Mouse (Mus musculus) mesoderm, embryonic 11.5 days (tissue): ENCODE measurements around the gene Plekhd1.

Source experiments
- DNase-seq: peaks from one replicate; pipeline ENCODE4 v3.0.0-alpha.2; 2012; ENCODE audit warnings: low read depth, low spot score

The Plekhd1 gene

DNA sequence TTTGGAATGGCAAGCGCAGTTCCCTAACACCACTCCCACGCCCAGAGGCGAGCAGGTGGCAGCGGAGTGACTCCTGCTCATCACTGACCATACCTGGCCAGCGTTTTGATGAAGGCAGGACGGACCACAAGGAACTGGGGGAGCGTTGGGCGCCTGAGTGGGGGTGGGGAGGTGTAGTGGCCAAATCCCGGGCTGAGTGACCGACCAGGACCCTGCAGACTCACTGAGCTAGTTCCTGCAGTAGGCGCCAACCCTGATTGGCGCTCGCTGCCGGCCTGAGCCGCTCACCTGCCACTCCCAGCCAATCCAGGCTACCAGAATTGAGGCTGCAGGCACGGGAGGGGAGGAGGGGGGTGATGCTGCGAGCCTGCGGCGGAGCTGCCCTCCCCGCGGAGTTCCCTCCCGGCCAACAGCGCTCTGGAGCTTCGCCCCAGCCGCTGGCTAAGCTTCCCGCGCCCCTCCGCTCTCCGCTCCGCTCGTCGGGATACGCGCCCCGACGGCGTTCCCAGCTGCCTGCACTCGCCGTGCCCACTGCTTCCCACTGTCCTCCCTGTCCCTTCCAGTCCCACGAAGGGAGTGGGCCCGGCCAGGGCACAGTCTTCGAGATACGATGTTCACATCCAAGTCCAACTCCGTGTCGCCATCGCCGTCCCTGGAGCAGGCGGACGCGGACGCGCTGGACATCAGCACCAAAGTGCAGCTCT, at the start of gene Plekhd1:
TSS of gene Plekhd1 (plus strand) at position 323 of the 704 bp plus-strand sequence.
- DNase-seq: peak; percentile 46

DNA sequence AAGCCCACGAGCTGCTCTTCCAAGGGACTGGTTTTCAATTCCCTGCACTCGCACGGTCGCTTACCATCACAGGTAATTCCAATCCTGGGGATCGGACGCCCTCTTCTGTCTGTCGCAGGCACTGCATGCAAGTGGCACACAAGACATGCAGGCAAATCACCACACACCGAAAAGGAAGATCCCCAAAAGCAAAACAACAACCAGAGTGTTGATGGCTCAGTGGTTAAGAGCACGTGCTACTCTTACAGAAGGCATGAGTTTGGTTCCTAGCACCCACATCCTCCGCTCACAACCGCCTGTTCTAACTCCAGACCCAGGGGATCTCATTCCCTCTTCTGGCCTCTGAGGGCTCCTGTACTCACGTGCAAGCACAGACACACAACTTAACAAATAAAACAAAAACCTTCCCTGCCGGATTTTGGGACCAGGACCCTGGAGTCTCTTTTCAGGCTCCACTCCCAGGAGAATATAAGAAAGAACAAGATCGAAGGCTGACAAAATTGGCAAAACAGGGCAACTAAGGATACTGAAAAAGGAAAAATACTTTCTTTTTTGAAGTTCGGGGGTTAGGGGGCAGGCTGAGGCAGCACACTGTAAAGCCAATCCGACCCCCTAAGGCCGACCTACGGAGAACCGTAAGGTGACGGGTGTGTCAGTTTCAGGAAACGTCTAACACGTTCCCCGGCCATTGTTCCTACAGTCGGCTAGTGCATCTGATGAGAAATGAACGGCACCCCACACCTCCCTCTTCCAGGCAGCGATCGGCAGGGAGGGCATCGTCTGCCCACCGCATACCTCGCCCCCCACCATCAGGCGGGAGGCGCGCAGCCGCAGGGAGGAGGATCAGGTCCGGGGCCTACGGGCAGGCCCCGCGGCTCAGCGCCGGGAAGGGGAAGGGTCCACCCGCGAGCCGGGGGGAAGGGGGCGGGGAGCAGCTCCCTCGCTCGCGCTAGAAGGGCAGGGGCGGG, 49.4 kb upstream of the Plekhd1 start:
- peak; percentile 73 for DNase-seq

DNA sequence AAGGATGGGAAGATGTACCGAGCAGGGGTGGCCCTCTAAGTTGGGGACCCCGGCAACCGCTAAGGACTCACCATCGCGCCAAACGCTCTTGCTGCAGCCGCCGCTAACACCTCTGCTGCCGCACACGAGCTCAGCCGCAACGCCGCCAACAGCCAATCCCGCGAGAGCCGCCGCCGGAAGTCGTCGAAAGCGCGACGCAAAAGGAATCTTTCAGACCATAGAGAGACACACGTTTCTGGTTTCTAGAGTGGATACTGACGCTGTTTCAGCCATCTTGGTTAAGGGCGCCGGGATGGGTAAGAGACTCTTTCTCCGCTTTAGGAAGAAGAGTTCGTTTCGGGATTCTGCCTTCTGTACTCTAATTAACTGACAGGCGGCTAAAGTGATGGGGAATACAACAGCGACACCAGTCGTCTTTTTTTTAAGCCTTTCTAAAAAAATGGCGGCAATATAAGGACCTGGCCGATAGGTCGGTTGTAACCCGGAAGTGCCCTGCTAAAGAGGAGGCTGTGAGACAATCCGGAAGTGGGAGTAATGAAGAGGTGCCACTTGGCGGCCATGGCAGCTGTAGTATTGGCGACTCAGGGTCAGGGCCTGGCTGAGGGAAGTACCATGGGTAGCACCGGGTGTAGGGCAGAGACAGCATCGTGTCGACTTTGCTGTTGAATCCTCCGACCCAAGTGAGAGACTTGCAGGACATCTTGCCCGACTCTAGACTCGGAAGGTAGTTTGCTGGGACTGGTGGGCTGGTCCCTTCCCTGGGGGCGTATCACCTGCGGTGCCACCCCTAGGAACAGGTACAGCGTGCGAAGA, 48.5 kb upstream of the Plekhd1 start, which contains the start of the genes Slc39a9 and Erh:
TSS of gene Slc39a9 (plus strand) at position 191 of the 813 bp plus-strand sequence.
TSS of gene Erh (minus strand) at position 649 of the 813 bp plus-strand sequence.
- DNase-seq: peak; percentile 94

DNA sequence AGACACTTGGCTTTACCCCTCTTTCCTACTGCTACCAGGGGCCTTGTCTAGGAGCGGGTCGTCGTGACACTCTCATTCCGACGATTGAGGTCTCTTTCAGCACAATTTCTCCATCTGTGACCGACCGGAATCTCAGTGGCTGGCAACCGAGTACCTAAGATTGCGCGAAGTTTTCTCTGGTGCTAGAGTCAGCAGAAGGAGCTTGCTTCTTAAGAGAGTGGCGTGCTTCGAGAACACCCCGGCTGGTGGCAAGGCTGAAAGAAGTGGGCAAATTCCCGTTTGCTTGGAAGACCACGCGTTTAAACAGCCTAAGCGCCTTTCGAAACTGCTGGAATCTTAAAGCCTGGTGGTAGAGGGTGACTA, 47.9 kb upstream of the Plekhd1 start:
- DNase-seq: no peak

DNA sequence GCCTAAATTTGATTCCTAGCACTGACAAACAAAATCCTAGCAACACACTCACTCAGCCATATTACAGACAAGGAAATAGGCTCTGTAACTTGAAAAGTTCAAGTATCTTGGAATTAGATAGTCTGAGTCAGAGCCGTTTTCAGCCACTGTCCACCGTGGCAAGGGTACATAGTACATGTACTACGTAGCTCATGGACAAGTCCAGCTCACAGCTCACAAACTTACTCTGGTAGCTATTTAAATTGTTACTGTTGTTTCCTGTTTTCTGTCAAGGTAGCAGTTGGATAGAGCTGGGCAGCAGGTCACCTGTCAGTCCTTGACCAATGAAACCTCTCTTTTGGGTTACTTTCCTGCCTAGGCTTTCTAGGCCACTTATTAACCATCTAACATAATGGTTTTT, 46.0 kb upstream of the Plekhd1 start:
- no peak for DNase-seq

DNA sequence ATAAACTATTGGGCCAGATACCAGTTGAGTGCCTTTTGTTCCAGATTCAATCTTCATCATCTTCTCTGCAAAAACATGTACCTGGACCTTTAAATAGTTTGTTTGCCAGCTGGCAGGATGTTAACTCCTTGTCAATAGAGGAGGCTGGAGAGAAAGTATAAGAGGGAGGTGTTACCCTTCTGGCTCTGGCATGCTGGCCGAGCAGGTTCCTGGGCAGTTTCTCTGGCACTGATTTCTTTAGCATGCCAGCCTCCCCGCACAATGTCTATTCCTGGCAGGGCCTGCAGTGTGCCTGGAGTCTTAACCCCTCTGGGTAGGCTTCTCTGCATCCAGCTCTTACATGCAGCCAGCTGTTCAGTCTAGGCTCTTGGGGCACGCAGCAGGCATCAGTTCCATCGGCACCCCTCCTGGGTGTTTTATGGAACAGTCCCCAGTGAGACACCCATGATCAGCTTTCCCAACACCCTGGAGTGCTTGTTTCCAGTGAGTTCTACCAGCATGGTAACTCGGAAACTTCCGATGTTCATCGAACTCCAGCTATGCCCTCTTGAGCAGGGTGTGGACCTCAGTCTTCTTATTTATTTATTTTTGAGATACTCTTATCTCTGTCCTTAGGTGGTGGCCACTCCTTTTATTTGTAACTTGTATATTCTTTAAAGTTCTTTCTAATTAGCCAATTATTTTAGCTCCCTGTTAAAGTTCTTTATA, 38.3 kb upstream of the Plekhd1 start:
- no peak for DNase-seq

DNA sequence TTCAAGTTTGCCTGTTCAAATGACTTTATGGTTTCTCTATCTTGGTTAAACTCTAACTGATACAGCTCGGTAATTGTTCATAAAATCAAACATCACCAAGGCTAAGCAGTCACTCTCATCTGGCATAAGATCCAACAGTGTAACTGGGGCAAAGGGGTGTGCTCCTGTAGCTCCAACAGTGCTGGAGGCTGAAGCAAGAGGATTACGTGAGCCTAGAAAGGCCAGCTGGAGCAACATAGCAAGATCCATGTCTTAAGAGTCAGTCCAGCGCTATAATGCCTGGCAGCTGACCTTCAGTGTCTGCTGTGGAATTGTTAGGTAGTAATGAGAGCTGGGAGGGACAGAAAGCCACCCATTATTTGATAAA, 37.7 kb upstream of the Plekhd1 start:
- DNase-seq: no peak

DNA sequence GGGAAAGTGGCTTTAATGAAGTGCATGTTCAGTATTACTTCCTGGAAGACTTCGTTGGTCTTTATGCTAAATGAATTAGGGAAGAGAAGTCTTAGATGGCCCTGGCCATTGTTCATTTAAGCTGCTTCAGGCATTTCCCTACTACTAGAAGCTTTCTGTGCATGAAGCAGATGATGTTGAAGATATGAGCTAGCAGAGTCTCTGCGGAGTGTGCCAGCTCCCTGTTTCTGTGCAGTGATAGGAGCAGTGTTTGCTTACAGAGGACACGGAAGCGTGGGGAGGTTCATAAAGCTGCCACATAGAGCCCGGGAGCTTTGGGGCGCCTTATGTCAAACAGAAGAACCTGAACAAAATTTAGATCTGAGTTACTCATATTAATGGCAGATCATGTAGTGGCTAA, 33.7 kb upstream of the Plekhd1 start:
- no peak for DNase-seq

DNA sequence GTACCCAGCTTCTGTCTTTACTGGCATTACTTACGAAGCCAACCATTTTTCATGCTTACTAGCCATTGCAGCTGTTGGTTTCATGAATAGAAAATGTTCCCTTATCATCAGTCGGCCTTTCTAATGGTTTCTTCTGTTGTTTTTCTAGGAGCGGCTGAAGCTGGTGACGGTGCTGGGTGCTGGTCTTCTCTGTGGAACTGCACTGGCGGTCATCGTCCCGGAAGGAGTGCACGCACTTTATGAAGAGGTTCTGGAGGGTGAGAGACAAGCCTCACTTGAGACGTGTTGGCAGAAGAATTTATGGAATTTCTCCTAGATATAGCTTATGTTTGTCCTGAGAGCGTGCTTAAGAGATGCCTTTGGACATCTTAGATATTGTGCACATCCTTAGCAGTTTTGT, 30.1 kb upstream of the Plekhd1 start:
- no peak for DNase-seq

DNA sequence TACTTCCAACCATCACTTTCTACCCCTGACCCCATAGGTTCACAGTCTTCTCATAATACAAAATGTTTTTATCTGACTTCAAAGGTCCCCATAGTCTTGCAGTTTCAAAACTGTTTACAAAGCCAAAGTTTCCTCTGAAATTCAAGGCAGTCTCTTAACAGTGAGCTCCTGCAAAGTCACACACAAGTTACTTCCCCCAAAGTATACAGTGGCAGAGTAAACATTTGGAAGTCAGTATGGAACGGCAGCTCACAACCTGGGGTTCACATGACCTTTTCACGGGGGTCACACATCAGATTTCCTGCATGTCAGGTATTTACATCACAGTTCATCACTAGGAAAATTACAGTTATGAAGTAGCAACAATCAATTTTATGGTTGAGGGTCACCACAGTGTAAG, 28.5 kb upstream of the Plekhd1 start:
- no peak for DNase-seq

DNA sequence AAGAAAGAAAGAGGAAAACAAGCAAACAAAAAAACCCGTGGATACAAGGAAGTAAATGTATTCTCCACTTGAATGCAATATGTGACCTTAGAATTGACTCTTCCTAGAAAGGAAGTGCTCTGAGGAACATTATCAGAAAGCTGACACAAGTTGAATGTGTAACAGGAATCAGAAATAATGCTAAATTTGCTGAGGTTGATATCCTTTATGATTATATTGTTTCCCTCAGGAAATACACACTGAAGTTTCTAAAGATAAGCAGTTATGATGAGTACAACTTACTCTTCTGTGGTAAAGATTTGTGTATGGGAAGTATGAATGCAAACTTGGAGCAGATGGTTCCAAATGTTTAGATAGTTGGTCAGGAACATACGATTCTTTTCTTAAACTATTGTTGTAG, 24.0 kb upstream of the Plekhd1 start:
- no peak for DNase-seq

DNA sequence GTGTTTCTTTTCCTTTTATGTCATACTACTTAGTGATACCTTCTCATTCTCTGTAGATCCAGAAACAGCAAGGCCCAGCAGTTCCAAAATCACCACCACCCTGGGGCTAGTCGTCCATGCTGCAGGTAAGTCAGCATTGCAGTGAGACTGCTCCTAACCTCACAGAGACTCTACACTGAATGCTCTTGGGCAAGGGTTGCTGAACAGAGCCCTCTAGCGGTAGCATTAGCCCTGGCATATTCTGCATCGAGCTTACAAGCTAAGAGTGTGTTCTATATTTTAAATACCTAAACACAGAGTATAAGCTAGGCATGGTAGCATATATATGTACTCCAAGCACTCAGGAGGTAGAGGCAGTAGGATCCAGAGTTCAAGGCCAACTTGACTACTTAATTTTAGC, 19.2 kb upstream of the Plekhd1 start:
- peak; percentile 53 for DNase-seq

DNA sequence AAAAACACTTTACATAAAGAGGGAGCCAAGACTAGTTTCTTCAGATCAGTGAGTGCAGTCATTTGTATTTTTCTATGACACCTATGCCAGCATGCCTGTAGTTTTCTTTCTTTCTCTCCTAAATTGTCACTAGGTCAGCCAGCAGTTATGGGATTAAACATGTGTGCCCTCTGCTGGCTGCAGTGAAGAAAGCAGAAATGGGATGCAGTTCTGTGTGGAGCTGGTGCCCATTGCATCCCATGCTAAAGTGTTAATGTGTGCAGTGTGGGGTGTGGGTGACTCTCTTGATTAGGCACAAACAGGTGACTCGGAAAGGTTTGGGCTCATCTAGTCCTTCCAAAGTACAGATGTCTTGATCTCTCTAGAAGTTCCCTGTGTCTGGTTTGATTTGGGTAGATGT, 11.1 kb upstream of the Plekhd1 start:
- DNase-seq: peak; percentile 30

DNA sequence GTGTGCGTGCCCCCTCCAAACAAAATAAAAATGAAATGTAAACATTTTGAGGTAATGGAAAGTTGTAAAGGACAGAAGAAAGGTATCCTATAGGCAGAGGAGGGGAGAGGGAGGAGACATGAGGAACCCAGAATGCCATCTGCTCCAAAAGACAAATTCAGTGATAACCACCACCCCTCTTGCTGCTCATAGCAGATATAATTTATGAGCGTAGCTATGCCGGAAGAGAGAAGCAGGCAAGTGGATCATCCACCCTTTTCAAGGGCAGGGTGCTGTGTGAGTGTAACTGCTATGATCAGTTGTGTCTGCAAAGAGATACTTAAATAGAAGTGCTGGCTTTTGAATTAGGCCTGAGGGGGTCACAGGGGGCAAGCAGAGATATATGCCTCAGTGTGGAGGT, 8.8 kb upstream of the Plekhd1 start:
- no peak for DNase-seq

DNA sequence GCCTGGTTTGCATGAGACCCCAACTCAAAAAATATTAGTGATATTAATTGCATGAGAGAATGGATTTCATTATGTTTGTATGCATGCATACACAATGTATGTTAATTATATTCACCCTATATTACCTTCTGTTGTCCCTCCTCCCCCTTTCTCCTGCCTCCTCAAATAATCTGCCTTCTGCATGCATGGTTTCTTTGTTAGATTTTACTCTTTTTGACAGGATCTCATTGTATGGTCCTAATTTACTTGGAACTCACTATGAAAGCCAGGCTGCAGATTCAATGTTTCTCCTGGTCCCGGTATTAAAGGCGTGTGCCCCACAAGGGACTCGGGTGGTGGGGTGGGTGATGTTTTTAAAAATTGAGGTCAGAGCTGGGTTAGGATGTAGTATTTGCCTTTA, 8.1 kb upstream of the Plekhd1 start:
- DNase-seq: no peak

DNA sequence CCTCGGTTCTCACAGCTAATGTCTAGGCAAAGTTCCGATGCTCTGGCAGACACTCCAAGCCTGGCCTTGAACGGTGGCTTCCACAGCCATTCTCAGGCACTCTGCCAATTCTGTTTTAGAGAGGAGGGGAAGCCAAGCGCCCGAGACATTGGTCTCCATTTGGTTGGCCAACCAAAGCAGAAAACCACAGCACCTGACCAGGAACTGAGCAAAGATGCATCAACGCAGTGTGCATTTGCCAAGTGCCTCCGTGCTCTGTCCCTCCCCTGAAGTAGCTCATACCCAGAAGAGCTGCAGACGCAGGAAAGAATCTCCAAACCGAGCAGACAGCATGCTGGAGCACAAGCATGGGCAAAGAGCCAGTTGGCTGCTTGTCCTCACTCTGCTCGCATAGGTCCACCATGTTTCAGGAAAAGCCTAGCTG, 4.6 kb upstream of the Plekhd1 start:
- no peak for DNase-seq

DNA sequence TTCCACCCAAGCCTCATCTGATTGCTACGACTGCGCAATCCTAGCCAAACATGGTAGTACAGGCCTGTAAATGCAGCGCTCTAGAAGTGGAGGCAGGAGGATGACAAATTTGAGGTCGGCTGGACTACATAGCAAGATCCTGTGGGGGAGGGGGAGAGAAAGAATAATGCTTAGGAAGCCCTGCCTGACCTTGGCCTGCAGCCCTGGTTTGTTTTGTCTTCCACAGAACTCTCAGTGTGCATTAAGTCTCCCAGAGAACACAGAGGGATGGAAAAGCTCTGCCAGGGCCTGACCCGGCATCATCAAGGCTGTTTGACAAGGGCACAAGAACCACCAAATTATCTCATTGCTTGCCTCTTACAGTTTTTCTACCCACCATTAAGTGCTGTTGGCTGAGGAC, 2.7 kb upstream of the Plekhd1 start:
- peak; percentile 22 for DNase-seq

DNA sequence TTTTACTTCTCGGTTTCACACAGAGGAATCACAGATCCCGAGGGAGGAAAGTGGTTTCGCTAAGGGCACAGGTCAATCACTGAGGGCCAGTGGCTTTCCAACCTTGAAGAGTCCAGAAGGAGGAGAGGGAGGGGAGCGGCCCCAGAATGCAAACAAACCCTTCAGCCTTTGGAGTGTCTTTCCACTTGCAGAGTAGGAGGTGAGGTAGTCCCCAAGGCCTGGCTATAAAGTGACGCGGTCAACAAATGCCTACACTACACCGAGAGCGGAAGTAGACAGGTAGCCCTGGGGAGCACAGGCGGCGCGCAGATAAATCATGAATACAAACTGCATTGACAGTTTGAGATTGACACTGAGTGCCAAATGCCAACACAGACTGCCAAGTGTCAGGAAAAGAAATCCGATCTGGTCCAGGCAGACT, 710 bp upstream of the Plekhd1 start:
- DNase-seq: no peak

DNA sequence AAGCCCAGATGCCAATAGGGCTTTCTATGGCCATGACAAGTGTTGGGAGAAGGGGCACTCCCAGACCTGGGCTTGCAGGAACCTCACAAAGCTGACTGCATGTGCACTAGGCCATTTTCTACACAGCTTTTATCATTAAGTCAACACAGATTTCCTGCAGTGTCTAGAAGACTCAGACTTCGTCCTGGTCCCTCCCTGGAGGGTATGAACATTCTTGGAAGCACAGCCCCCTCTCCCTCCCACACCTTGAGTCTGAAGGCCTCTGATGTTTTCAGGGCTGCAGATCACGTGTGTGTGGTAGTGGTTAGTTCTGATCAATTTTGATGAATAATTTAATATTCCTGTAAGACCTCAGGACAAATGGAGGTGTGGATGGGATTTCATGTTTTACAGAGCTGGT, 1.3 kb downstream of the Plekhd1 start:
- no peak for DNase-seq

DNA sequence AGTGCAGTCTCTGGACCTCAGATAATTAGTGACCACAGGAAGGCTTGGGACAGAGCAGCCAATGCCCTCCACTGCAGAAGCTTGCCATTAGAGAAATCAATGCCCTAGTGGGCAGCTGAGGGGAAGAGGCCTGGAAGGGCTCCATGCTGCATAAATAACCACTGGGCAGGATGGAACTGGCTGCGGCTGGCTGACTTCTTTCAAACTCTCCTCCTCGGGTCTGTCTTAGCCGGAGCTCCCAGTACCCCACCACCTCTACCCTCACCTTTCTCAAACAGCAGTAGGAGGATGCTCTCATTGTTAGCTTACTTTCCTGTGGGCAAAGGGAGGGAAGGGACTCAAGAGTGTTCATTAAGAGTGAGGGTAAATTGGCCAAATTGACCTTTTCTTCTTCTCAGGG, 2.6 kb downstream of the Plekhd1 start:
- no peak for DNase-seq

DNA sequence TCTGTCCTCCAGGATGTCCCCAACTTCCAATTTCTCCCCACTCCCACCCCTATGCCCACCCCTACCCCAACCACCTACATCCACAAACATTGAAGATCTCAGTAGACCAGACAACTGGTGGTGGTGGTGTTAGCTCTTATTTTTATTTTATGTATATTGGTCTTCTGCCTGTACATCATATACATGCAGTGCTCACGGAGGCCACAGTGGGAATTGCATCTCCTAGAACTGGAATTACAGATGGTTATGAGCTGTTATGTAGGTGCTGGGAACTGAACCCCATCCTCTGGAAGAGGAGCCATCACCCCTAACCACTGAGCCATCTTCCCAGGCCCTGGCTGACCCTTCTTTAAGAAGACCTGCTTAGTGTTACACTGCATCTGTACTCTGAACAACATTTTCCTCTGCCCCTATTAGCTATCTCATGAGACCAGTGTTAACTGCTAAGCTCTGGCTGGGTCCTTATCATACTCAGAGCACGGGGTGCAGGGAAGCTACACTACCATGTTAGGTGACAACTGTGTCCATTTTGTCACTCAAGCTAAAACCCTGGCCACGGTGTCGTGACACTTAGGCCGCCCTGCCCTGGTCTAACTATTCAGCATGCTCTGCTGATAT, 6.2 kb downstream of the Plekhd1 start:
- DNase-seq: no peak
